Mouse (Mus musculus) kidney, postnatal 25 days (tissue): Measurements from ENCODE around the gene Ano6.

Experiments used
- DNase-seq, 2 experiments: peaks; one replicate each; pipeline ENCODE4 v3.0.0; 2021; ENCODE audit warnings: mixed read lengths in 2 of 2

Ano6 gene

GRCm38 (mm10) chr15:95977939-95978252 lies 187.3 kb downstream of the Ano6 start:
- DNase-seq = no peak

DNA sequence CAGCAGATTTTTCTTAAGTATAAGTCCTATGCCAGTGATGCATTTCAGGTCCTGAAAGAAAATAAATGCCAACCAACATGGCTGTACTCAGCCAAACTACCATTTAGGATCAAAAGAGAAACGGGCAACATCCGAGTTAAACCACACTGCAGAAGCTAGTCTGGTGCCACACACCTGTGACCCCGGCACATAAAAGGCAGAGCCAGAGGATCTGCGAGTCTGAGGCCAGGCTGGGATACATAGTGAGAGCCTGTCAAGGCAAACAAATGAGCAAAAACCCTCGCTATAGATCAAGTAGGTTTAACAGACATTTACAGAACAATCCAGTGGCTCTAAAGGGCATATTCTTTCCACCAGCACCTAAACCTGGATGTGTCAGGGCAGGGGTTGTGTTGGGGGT lies 190.0 kb downstream of the Ano6 start:
- no peak for DNase-seq

DNA sequence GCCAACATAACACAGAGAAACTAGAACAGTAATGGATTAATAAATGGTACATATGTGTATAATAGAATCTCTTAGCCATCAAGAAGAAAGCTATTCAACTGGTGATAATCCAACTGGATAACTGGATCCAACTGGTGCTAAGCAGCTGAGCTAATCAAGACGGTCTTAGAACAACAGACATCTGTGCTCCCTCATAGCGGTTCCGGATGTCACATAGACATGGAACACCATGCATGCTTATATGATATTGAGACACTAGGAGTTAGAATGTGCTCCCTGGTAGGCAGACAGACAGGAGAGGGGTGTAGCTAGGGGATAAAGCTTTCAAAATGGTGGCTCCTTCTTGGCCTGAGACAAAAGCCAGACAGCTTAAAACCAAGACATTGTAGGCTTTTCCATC lies 197.3 kb downstream of the Ano6 start:
- DNase-seq = no peak

- no peak for DNase-seq
Observed at GRCm38 (mm10) chr15:95989496-95990124, 199.0 kb downstream of the Ano6 start.

GRCm38 (mm10) chr15:96002958-96003601 lies 212.4 kb downstream of the Ano6 start:
- no peak for DNase-seq

DNA sequence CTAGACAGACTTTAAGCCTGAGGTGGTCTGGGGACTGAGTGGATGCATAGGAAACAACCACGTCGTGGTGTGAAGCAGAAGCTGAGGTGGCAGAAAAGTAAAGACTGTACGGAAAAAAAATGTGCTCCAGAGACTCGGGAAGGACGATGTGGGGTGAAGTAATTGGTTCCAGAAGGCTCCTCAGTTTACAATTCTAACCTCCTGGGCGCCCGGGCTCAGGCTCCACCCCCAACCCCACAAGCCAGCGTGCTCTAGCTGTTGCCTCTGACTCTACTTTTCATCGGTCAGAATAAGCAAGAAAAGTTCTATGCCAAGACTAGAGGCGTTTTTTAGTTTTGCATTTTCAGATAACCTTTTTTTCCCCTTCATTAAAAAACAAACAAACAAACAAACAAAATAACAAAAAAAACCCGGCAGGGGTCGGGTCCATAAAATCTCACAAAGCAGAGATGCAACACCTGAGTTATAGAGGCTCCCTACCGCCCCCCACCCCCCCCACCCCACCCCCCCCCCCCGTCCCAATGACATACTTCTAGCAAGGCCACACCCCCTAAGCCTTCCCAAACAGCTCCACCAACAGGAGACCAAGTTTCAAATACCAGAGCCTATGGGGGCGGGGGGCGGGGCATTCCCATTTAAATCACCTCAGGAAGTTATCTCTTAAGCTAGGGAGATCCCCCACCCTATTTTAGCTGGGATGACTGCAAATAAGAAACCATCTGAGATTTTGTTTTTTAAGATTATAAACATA lies 221.2 kb downstream of the Ano6 start:
- no peak for DNase-seq

DNA sequence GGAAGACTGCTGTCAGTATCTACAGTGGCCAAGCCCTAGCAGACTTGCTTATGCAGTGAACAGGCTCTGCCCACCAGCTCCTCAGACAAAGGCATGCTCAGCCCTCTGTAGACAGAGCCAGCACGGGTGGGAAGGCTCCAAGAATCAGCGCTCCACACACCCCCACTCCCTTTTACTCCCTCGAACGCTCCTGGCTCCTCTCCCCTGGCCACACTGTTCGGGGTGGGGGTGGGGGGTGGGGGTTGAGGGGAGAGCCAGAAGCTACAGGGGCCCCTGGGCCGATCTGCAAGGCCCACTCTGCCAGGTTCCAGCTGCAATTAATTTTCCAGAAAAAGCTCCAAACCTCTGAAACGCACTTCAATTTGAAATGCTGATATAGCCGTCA lies 221.7 kb downstream of the Ano6 start:
- DNase-seq = no peak

- DNase-seq = no peak
Observed at GRCm38 (mm10) chr15:96014501-96014900, 223.9 kb downstream of the Ano6 start.

DNA sequence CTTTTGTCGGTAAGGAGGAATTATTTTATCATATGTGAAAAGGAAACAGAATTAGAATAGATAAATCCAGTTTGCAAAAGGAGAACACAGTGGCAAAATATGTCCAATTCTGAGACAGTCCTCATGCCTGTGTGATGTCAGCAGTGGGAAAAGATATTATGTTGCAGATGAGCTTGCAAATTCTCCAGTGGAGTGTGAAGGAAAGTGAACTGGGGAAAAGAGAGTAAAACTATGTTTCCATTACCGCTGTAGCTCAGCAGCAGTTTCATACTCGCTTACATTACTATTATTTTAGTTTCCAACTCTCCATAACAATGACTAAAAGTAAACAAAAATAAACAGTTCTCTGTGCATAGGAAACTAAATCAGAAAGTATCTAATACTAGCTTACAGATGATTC lies 229.8 kb downstream of the Ano6 start:
- DNase-seq = no peak

DNA sequence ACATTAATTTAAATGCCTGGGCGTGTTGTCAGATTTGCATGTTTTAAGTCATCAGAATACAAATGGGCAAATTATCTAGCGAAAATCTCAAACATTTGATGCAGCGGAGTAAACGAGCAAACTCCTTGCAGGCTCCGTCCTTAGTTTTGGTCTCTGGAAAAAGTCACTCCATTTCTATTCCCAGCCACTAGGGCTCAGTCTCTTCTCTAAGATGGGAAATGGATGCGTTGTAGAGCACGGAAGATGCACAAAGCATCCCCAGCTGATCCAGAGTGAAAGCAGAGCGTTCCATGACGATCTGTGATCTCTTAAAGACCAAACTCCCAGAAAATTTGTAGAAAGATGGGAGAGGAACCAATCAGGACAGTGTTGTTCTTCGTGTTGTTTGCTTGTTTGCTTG lies 230.9 kb downstream of the Ano6 start:
- DNase-seq = no peak
